Mouse (Mus musculus): Measurements from ENCODE around the gene Olfr1390. TPM values are rescaled to one million over a fixed set of nuclear protein-coding genes. Genes with fewer than 3 reads are reported as not detected.
"Not testable (repeated sequence)": the region's sequence is repeated elsewhere in the genome, so short reads cannot be mapped to it uniquely, and the experiment has no call there.

Gene Olfr1390
- polyA plus RNA-seq, 1 experiment from 2014 or later = not detected

DNA sequence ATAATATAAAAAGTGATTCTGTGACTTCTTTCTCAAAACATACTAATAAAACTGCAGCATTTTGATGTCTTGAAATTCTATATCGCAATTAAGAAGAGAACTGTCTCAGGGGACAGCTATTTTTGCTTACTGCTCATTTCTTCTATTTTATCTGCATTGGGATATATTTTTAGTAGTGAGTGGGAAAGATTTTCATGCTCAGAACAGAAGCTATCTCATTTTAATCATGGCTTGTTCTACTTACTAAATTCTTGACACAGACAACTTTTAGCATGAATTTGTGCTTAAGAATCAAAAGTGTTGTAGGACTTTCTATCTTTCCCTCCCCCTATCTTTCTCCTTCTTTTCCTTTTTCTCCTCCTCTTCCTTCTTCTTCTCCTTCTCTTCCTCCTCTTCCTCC lies 5.3 kb upstream of the Olfr1390 start:
- ATAC-seq (replicated peaks; ENCODE audit: low FRiP score, low read depth) = no peak
- Histone ChIP-seq H3K4me2 (ENCODE audit: low read length) (no peak overlapping the region), H3K27ac (no peak overlapping the region), H3K36me3 (ENCODE audit: insufficient read depth, low read length) (no peaks in the 10 kb centered on the region), H3K4me1 (replicated peaks; ENCODE audit: insufficient read depth, low read length) (no peaks in the 10 kb centered on the region), H3K9ac (ENCODE audit: low read depth, low read length) (no peak overlapping the region), H3K4me3 (replicated peaks; ENCODE audit: low read depth, low read length) (no peak overlapping the region), H3K9me3 (replicated peaks; ENCODE audit: low read length) (no peaks in the 10 kb centered on the region), H3K27me3 (ENCODE audit: insufficient read depth, low read length) (no peaks in the 10 kb centered on the region)
- DNase-seq (ENCODE audit: low spot score) = no peak
- no peak for TF ChIP-seq CTCF (IDR thresholded peaks at IDR 0.05; ENCODE audit: low read depth)
- 67% methylated on average over 1 of the region's 1 CpGs for WGBS

DNA sequence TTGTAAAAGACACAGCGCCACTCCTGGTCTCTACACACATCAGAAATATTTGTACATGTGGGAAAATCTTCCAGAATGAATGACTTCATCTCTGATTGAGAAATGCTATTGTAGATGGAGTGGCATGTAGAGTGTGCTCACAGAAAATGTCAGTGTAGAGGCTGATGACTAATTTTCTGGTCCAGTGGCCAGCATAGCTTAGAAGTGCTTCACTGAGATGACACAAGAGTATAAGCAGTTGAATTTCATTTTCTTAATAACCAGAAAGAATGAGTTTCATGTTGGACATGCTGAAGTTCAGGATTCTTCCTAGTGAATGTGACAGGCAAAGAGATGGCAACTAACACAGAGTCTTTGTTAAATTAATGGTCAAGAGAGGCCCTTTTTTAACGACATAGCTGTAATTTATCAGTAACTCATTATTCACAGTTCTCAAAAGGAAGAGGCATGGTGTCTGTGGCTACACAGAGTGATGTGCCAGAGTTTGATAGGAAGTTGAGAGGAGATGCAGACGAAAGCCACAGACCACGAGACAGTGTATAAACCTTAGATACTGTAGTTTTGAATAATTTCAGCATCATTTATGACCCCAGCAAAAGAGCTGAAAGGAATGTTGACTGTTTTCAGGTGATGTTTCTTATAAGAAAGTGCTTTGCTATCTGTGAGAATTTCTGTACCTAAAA lies 2.3 kb downstream of the Olfr1390 start:
- ATAC-seq (replicated peaks; ENCODE audit: low FRiP score, low read depth) = no peak
- Histone ChIP-seq H3K27ac (no peak overlapping the region), H3K9ac (ENCODE audit: low read depth, low read length) (no peak overlapping the region), H3K27me3 (ENCODE audit: insufficient read depth, low read length) (no peaks in the 10 kb centered on the region), H3K9me3 (replicated peaks; ENCODE audit: low read length) (no peaks in the 10 kb centered on the region), H3K4me1 (replicated peaks; ENCODE audit: insufficient read depth, low read length) (no peaks in the 10 kb centered on the region), H3K36me3 (ENCODE audit: insufficient read depth, low read length) (no peaks in the 10 kb centered on the region), H3K4me3 (replicated peaks; ENCODE audit: low read depth, low read length) (no peak overlapping the region), H3K4me2 (ENCODE audit: low read length) (no peak overlapping the region)
- WGBS = 62% methylated on average over 4 of the region's 4 CpGs
- no peak for TF ChIP-seq CTCF (IDR thresholded peaks at IDR 0.05; ENCODE audit: low read depth)
- no peak for DNase-seq (ENCODE audit: low spot score)

DNA sequence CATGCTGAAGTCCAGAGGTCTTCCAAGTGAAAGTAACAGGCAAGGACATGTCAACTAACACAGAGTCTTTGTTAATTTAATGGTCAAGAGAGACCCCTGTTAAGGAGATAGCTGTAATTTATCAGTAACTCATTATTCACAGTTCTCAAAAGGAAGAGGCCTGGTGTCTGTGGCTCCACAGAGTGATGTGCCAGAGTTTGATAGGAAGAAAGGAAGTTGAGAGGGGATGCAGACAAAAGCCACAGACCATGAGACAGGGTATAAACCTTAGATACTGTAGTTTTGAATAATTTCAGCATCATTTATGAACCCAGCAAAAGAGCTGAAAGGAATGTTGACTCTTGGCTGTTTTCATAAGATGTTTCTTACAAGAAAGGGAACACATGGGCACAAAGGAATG lies 48.1 kb downstream of the Olfr1390 start:
- Histone ChIP-seq H3K4me3 (replicated peaks; ENCODE audit: low read depth, low read length) (no peak overlapping the region), H3K36me3 (ENCODE audit: insufficient read depth, low read length) (no peaks in the 10 kb centered on the region), H3K4me1 (replicated peaks; ENCODE audit: insufficient read depth, low read length) (no peaks in the 10 kb centered on the region), H3K27ac (no peak overlapping the region), H3K9ac (ENCODE audit: low read depth, low read length) (no peak overlapping the region), H3K4me2 (ENCODE audit: low read length) (no peak overlapping the region), H3K9me3 (replicated peaks; ENCODE audit: low read length) (no peaks in the 10 kb centered on the region), H3K27me3 (ENCODE audit: insufficient read depth, low read length) (no peaks in the 10 kb centered on the region)
- no peak for TF ChIP-seq CTCF (IDR thresholded peaks at IDR 0.05; ENCODE audit: low read depth)
- DNase-seq (ENCODE audit: low spot score) = no peak
- ATAC-seq (replicated peaks; ENCODE audit: low FRiP score, low read depth) = no peak

DNA sequence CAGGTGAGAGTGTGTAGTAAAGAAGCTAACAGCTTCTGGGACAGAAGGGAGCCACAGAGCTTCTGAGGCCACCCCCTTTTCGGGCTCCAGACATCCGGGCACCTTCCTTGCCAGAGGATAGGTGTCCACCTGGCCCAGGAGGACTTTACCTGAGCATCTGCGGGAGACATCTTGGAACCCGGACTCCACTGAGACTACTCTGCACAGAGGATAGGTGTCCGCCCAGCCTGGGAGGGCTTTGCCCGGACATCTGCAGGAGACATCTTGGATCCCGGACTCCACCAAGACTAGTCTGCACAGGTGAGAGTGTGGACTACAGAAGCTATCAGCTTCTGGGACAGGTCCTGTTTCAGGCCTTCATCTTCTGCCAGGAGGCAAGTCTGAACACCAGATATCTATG lies 51.1 kb downstream of the Olfr1390 start:
- not testable (repeated sequence) for H3K9me3 ChIP-seq (replicated peaks; ENCODE audit: low read length); H3K4me1 ChIP-seq (replicated peaks; ENCODE audit: insufficient read depth, low read length); H3K36me3 ChIP-seq (ENCODE audit: insufficient read depth, low read length); DNase-seq (ENCODE audit: low spot score); H3K4me3 ChIP-seq (replicated peaks; ENCODE audit: low read depth, low read length); H3K9ac ChIP-seq (ENCODE audit: low read depth, low read length); H3K4me2 ChIP-seq (ENCODE audit: low read length); H3K27ac ChIP-seq; ATAC-seq (replicated peaks; ENCODE audit: low FRiP score, low read depth); H3K27me3 ChIP-seq (ENCODE audit: insufficient read depth, low read length)
- WGBS = 91% methylated on average over 7 of the region's 7 CpGs

Other genes starting within 250 kb of the Olfr1390 start
- gene Olfr1396, start 220.3 kb upstream of the Olfr1390 start, polyA plus RNA-seq (2015; fragmentation: Nextera tagmentation; extraction: Ambion mirVana) = 0.05 TPM in 1 of 2 replicates, not detected in the other
- not detected in 2 replicates for gene Olfr1395, start 192.9 kb upstream of the Olfr1390 start, polyA plus RNA-seq (2015; fragmentation: Nextera tagmentation; extraction: Ambion mirVana)
- not detected in 2 replicates for gene Olfr1394, start 180.8 kb upstream of the Olfr1390 start, polyA plus RNA-seq (2015; fragmentation: Nextera tagmentation; extraction: Ambion mirVana)
- 2.2 and 2.5 TPM in 2 replicates for gene Btnl9, start 148.0 kb upstream of the Olfr1390 start, polyA plus RNA-seq (2015; fragmentation: Nextera tagmentation; extraction: Ambion mirVana)
- 29.4 and 29.8 TPM in 2 replicates for gene Zfp62, start 131.9 kb upstream of the Olfr1390 start, polyA plus RNA-seq (2015; fragmentation: Nextera tagmentation; extraction: Ambion mirVana)
- gene Mgat1, start 91.0 kb upstream of the Olfr1390 start, polyA plus RNA-seq (2015; fragmentation: Nextera tagmentation; extraction: Ambion mirVana) = 75.2 and 82.7 TPM in 2 replicates
- gene Olfr1393, start 56.9 kb upstream of the Olfr1390 start, polyA plus RNA-seq (2015; fragmentation: Nextera tagmentation; extraction: Ambion mirVana) = 0.13 and 0.14 TPM in 2 replicates
- 0.06 and 0.07 TPM in 2 replicates for gene Olfr1392, start 49.9 kb upstream of the Olfr1390 start, polyA plus RNA-seq (2015; fragmentation: Nextera tagmentation; extraction: Ambion mirVana)
- not detected in 2 replicates for gene Olfr10, start 30.4 kb upstream of the Olfr1390 start, polyA plus RNA-seq (2015; fragmentation: Nextera tagmentation; extraction: Ambion mirVana)
- not detected in 2 replicates for gene Olfr1391, start 12.4 kb upstream of the Olfr1390 start, polyA plus RNA-seq (2015; fragmentation: Nextera tagmentation; extraction: Ambion mirVana)
- not detected in 2 replicates for gene Olfr1389, start 87.9 kb downstream of the Olfr1390 start, polyA plus RNA-seq (2015; fragmentation: Nextera tagmentation; extraction: Ambion mirVana)
- 0.05 and 0.07 TPM in 2 replicates for gene Olfr1388, start 101.4 kb downstream of the Olfr1390 start, polyA plus RNA-seq (2015; fragmentation: Nextera tagmentation; extraction: Ambion mirVana)
- gene Olfr1387, start 120.2 kb downstream of the Olfr1390 start, polyA plus RNA-seq (2015; fragmentation: Nextera tagmentation; extraction: Ambion mirVana) = not detected in 2 replicates
- gene Olfr1386, start 129.9 kb downstream of the Olfr1390 start, polyA plus RNA-seq (2015; fragmentation: Nextera tagmentation; extraction: Ambion mirVana) = not detected in 2 replicates
- not detected in 2 replicates for gene Olfr1385, start 153.9 kb downstream of the Olfr1390 start, polyA plus RNA-seq (2015; fragmentation: Nextera tagmentation; extraction: Ambion mirVana)
- not detected in 2 replicates for gene Olfr1384, start 171.5 kb downstream of the Olfr1390 start, polyA plus RNA-seq (2015; fragmentation: Nextera tagmentation; extraction: Ambion mirVana)
- gene Olfr1383, start 184.5 kb downstream of the Olfr1390 start, polyA plus RNA-seq (2015; fragmentation: Nextera tagmentation; extraction: Ambion mirVana) = not detected in 2 replicates
- not detected in 2 replicates for gene Olfr1382, start 193.1 kb downstream of the Olfr1390 start, polyA plus RNA-seq (2015; fragmentation: Nextera tagmentation; extraction: Ambion mirVana)
- gene Olfr1381, start 208.3 kb downstream of the Olfr1390 start, polyA plus RNA-seq (2015; fragmentation: Nextera tagmentation; extraction: Ambion mirVana) = not detected in 2 replicates
- gene Olfr1380, start 221.7 kb downstream of the Olfr1390 start, polyA plus RNA-seq (2015; fragmentation: Nextera tagmentation; extraction: Ambion mirVana) = not detected in 2 replicates

Data from kidney, postnatal 0 days (tissue).